Mouse (Mus musculus) embryonic fibroblast, embryonic 13.5 days (primary cell): ENCODE measurements around the gene Exoc8.

ENCODE experiments used
- CTCF ChIP-seq: IDR thresholded peaks from 2 replicates; pipeline ENCODE4 v1.5.1; 2011; ENCODE audit warnings: mild to moderate bottlenecking, control low read depth, low read length, moderate library complexity, borderline replicate concordance; ENCODE audit not compliant: insufficient read depth
- POLR2A ChIP-seq: IDR thresholded peaks from 2 replicates; pipeline ENCODE4 v1.6.1; 2011; ENCODE audit warnings: low read depth, mild to moderate bottlenecking, control low read depth, low read length, moderate library complexity

GRCm38 (mm10) chr8:124930649-124931048 is 33.1 kb upstream of the Exoc8 start:
- TF ChIP-seq CTCF (no peak), POLR2A (no peak)
